Mouse (Mus musculus) ovary, adult 18-20 months (tissue): Measurements from ENCODE around the gene Aaas.

Experiments
- DNase-seq: peaks from one replicate; pipeline ENCODE4 v3.0.0; 2022; ENCODE audit warnings: low spot score, mixed read lengths

Aaas gene

DNA sequence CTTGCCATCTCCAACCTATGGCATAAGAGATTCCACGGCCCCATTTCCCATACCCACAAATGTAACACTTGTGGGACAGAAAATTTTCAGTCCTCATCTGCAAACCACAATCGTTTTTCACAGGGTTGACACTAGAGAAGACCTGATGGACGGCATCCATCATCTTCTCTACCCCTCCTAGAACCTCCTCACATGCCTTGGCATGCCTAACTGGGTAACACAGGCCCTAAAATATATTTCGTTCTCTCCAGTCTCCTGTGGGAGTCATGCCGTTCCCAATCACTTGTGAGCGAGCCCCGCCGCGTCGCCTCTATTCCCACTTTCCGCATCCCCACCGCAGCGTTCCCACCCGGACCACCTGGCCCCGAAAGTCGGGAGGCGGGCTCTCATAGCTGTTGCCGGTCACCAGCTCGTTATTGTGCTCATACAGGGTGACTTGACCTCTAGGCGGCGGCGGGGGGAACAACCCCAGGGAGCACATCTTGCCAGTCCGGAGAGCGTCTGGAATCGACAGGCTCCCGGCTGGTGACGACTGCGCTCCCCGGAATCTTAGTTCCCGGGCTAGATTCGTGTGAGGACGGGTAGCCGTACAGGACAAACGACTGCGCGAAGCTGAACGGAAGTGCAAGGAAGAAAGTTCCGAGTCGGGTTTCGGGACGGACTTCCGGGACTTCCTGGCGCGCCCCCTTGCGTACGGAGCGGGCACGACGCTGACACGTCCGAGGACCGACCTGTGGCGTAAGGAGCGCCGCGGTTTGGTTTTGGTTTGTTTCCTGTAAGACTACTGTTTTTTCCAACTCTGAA is at the start of gene Aaas:
Gene Aaas (minus strand): TSS at position 634 of the 804 bp plus-strand sequence.
- DNase-seq = peak; percentile 88

DNA sequence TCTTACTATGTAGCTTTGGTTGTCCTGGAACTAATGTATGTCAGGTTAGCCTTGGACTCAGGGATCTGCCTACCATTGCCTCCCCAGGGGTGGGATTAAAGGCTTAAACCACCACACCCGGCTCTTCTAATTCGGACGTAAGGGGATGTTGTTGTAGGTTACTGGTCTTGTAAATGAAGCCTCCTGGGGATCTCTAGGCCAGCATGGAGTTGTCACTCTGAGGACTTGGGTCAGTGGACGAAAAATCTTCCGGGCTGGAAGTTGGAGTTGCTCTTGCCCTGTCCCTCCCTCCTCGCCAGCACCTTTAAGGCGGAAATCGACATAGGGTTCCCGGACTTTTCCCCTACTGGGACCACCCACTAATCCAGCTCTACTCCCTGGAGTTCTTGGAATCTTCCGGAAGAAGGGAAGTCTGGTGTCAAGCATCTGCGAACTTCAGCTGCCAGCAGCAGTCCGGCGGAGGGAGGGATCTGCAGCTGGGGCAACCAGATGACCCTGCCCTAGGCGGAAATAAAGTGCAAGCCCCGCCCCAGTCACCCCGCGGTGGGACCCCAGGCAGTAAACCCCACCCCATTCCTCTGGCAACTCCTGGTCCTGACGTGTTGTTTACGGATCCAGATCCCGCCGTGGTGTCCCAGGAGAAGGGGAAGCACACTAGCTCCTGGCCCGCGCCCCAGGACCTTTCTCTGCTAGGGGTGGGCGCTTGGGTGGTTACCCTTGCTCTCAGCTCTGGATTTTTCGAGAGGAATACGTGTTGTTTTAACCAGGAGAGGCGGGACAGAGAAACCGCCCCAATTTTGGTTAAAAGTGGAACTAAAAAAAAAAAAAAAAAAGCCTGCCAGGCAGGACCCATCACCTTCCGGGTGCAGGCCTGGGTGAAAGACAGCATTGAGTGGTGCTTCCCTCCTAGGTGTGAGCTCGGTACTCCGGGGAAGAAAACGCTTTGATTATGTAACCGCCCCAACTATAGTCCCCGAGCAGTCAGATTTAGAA is 49.0 kb upstream of the Aaas start:
- DNase-seq = peak; percentile 93

DNA sequence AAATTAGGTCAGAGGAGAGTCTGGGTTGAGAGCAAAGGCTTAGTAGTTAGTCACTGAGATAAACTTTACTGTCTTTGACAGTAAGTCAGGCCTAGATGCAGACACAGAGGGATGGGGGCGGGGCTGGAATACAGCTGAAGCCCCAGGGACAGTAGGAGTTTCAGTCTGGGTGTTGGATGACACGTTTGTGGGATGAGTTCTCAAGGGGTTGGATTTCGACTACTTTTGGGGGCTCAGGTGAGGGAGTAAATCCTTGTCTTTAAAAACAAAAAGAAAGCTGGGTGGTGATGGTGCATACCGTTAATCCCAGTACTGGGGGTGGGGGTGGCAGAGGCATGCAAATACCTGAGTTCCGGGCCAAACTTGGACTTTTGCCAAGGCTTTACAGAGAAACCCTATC is 48.1 kb upstream of the Aaas start:
- DNase-seq = no peak

- no peak for DNase-seq
Observed at GRCm38 (mm10) chr15:102395061-102395460, 44.5 kb upstream of the Aaas start.

- DNase-seq = no peak
Observed at GRCm38 (mm10) chr15:102393584-102394014, 43.0 kb upstream of the Aaas start.

DNA sequence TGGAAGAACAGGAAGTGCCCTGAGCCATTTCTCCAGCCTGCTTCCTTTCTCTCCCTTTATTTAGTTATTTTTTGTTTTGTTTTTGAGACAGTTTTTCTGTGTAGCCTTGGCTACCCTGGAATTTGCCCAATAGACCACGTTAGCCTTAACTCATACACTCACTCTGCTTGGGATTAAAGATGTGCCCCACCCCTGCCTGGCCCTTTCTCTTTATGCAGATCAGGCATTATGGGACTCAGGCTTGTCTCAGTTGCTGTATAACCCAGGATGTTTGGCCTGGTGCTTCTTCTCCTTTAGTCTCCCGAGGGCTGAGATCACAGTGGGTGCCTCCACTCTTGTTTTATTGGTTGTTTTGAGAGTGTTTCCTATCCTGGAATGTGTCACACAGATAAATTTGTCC is 41.9 kb upstream of the Aaas start:
- DNase-seq = no peak

DNA sequence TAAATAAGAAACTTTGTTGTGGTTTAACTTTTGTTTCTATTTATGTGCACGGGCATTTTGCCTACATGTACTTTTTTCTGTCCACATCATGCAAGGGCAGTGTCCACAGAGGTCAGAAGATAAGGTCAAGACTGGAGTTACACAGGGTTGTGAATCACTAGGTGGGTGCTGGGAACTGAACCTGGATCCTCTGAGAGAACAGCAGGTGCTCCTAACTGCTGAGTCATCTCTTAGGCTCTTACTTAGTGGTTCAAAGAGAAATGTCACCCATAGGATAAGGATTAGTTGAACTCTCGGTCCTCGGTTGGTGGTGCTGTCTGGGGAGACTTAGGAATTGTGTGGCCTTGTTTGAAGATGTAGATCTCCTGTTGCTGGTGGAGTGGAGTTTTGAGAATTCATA is 38.4 kb upstream of the Aaas start:
- no peak for DNase-seq

DNA sequence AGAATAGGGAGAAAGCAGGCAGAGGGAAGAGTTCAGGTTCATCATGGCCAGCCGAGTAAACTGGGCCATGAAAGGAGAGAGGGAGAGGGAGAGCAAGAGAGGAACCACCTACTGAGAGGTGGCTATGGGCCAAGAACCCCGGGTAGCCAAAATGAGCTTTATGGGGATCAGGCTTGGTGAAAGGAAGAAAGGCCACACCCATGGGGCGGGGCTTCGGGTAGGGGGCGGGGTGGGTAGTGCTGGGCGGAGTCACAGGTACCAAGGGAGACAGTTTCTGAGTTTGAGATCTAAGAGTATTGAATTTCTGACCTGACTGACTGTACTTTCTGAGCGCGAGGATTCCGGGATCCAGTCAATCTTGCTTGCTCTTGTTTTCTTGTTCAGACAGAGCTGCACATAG is 36.1 kb upstream of the Aaas start:
- no peak for DNase-seq

DNA sequence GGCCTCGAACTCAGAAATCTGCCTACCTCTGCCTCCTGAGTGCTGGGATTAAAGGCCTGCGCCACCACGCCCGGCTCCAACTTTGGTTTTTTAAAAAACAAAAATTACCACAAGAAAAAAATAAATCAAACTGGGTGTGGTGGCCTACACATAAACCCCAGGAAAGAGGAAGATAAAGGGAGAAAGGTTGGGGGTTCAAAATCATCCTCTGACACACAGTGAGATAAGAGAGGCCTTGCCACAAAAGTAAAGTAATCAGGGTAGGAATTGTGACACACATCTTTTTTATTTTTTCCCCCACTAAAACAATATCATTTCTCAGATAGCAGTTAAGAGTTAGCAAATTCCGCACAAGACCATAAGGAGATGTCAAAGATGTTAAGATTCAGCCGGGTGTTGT is 33.1 kb upstream of the Aaas start:
- DNase-seq = no peak

DNA sequence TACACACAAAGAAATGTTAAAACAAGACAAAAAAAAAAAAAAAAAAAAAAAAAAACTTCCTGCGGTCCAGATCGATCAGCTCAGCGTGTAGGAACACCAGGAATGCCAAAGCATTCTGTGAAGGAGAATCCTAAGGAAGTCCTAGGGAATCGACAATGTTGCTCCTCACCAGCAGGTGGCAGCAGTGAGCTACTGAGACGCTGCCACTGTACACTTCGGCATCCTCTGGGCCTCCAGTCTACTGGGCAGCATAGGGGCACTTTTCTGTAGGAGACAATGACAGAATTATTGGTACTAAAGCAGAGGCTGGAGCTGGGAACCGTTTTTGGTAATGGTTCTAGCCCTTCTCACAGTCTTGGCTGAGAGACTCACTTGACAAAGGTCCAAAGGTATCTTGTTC is 31.0 kb upstream of the Aaas start:
- peak; percentile 68 for DNase-seq

- no peak for DNase-seq
Observed at GRCm38 (mm10) chr15:102377810-102378262, 27.3 kb upstream of the Aaas start.

GRCm38 (mm10) chr15:102377163-102377543 is 26.6 kb upstream of the Aaas start:
- DNase-seq = peak; percentile 68

DNA sequence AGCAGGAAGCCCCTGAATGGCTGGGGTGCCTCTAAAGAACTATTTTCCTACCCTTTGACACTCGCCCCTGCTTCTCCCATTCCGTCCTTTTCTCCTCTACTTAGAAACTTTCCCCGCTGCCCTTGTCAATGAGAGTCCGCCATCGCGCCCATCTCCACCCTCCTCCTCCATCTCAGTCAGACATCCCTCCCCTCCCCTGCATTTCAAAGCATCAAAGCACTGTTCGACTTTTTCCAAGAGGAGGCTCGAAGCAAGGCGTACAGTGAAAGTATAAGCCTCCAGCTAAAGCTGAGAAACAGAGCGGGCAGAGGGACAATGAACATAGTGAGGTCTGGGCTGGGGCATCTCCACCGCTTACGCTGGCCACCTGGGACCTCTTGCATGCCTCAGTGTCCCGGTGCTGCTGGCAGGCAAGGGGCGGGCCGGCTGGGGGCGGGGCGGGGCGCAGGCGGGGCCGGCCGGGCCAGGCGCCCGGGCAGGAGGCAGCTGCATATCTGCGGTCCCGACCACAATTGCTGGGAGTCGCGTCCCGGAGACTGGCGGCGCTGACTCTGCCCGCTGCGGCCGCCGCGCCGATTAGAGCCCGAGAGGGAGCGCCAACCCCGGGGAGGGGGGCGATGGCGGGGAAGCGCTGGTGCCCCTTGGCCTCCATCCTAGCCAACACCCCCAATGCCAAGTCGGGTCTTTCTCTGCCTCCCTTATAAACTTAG is 26.0 kb upstream of the Aaas start:
- DNase-seq = peak; percentile 45

GRCm38 (mm10) chr15:102370727-102371126 is 20.2 kb upstream of the Aaas start:
- DNase-seq = no peak

- no peak for DNase-seq
Observed at GRCm38 (mm10) chr15:102369972-102370371, 19.4 kb upstream of the Aaas start.

GRCm38 (mm10) chr15:102366733-102367344 is 16.3 kb upstream of the Aaas start, which contains the start of gene Sp7:
Gene Sp7, minus strand, starts transcription at chr15:102367182.
- no peak for DNase-seq

- no peak for DNase-seq
Observed at GRCm38 (mm10) chr15:102366238-102366637, 15.7 kb upstream of the Aaas start.

DNA sequence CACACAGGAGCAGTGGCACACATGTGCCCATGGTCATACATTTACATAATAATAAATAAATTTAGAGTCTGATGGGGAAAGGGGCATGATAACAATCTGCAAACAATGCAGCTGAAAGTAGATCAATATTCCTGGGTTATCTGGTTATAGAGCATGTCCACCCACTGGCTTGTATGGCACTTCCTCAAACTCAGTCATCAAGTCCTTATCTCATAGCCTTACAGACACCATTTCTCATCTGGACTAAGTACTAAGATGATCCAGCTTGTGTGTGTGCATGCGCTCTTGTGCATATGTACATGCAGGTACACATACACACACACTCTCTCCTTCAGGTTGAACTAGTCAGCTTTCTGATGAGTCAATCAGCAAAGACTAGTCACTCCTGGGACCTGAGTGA is 14.1 kb upstream of the Aaas start:
- no peak for DNase-seq

- DNase-seq = no peak
Observed at GRCm38 (mm10) chr15:102362648-102363047, 12.1 kb upstream of the Aaas start.

DNA sequence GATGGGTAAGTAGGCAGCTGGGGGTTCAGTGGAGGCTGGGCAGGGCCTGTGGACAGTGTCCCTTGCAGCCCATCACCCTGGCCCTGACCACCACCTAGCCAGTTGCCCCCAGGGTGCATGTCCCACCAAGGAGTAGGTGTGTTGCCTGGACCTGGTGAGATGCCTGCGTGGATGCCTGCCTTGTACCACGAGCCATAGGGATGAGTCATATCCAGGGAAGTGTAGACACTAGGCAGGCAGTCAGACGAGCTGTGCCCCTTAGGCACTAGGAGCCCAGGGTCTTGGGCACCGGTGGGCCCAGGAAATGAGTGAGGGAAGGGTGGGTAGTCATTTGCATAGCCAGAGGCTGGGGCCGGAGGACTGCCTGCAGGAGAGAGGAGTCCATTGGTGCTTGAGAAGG is 8.3 kb upstream of the Aaas start:
- no peak for DNase-seq

- DNase-seq = no peak
Observed at GRCm38 (mm10) chr15:102358126-102358525, 7.6 kb upstream of the Aaas start.
